Mouse (Mus musculus): ENCODE measurements around the gene Rab11b.

DNA sequence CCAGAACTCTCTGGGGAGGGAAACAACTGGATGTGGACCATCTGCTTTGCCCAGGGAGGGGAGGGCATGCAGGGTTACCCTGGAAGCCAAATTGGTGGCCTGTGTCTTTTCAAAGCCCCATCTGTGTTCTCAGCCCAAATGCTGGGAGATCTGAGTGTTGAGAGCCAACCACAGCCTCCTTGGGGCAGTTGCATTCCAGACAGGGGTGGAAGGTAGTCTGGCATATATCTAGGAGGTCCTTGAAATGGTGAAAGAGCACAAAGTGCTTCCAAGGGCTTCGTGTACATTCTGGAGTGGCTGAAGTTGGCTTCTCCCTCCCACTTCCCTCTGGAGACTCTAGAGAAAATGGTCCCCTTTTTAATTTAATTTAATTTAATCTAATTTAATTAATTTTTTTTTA, 44.4 kb upstream of the Rab11b start:
- TF ChIP-seq POLR2A (IDR thresholded peaks at IDR 0.05; ENCODE audit: insufficient read length, low read depth): no peak
- no peak for TF ChIP-seq SRF (IDR thresholded peaks at IDR 0.05; ENCODE audit: control insufficient read depth, insufficient read length, low read depth)
- TF ChIP-seq USF1 (IDR thresholded peaks at IDR 0.05; ENCODE audit: low read depth): no peak
- no peak for TF ChIP-seq E2F4 (IDR thresholded peaks at IDR 0.05; ENCODE audit: insufficient read depth)
